Mouse (Mus musculus) testis, adult 2 months (tissue): ENCODE data around the gene 1810037I17Rik.

Experiments used
- CTCF ChIP-seq: fragments of 200-500 bp; IDR thresholded peaks from 2 replicates; pipeline ENCODE4 v1.5.1; 2012; ENCODE audit warnings: low read depth, mild to moderate bottlenecking, inconsistent platforms, low read length, moderate library complexity; ENCODE audit not compliant: control insufficient read depth, insufficient read depth, insufficient replicate concordance
- POLR2A ChIP-seq: fragments of 200-500 bp; IDR thresholded peaks from 2 replicates; pipeline ENCODE4 v1.6.1; 2012; ENCODE audit warnings: low read depth, mild to moderate bottlenecking, inconsistent platforms, low read length, moderate library complexity; ENCODE audit not compliant: control insufficient read depth

DNA sequence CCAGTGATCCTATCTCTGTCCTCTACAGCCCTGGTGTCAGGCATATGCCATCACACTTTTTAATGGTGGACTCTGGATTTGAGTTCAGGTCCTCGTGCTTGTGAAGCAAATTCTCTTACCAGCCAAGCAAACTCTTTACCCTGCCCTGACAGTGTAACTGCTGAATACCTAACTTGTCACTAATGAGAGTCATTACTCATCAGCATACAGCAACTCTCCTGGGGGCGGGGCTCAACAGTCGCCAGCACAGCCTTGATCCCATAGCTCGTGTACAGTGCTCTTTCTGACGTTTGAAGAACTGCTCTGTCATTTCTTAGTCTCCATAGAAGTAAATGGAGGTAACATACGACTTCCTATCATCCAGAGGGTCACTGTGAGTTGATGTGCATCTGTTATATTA, 25.7 kb upstream of the 1810037I17Rik start:
- TF ChIP-seq POLR2A (no peak), CTCF (no peak)
